Mouse (Mus musculus) adrenal gland, adult 8-10 months (tissue): Measurements from ENCODE around the gene Rpusd1. TPM values are rescaled to one million over a fixed set of nuclear protein-coding genes. Genes with fewer than 3 reads are reported as not detected.

ENCODE experiments used
- DNase-seq: peaks from one replicate; pipeline ENCODE4 v3.0.0; 2022
- total RNA-seq, 4 experiments: library from RNA; stranded (reverse); gene quantifications; 2 replicates each; pipeline ENCODE4 v1.2.4; 2022

The Rpusd1 gene
- 10 to 100 TPM; 17.8 to 23.5 (median 20.4) TPM for total RNA-seq

GRCm38 (mm10) chr17:25727265-25728008 is at the start of gene Rpusd1, which contains the start of gene Chtf18:
Gene Rpusd1, plus strand, starts transcription at chr17:25727670.
Gene Chtf18, minus strand, starts transcription at chr17:25727419.
- peak; percentile 100 for DNase-seq

- no peak for DNase-seq
Measured at GRCm38 (mm10) chr17:25677969-25678368, 49.5 kb upstream of the Rpusd1 start.

GRCm38 (mm10) chr17:25679818-25680217 is 47.7 kb upstream of the Rpusd1 start:
- DNase-seq, result no peak

- DNase-seq, result no peak
Measured at GRCm38 (mm10) chr17:25681636-25682035, 45.8 kb upstream of the Rpusd1 start.

- DNase-seq, result no peak
Measured at GRCm38 (mm10) chr17:25686323-25686722, 41.1 kb upstream of the Rpusd1 start.

- no peak for DNase-seq
Measured at GRCm38 (mm10) chr17:25688922-25689321, 38.5 kb upstream of the Rpusd1 start.

- no peak for DNase-seq
Measured at GRCm38 (mm10) chr17:25696263-25696662, 31.2 kb upstream of the Rpusd1 start.

- peak; percentile 33 for DNase-seq
Measured at GRCm38 (mm10) chr17:25698446-25698845, 29.0 kb upstream of the Rpusd1 start.

- no peak for DNase-seq
Measured at GRCm38 (mm10) chr17:25700863-25701496, 26.5 kb upstream of the Rpusd1 start.

- no peak for DNase-seq
Measured at GRCm38 (mm10) chr17:25709994-25710393, 17.5 kb upstream of the Rpusd1 start.

- DNase-seq, result no peak
Measured at GRCm38 (mm10) chr17:25711136-25711535, 16.3 kb upstream of the Rpusd1 start.

- DNase-seq, result no peak
Measured at GRCm38 (mm10) chr17:25715627-25716026, 11.8 kb upstream of the Rpusd1 start.

- no peak for DNase-seq
Measured at GRCm38 (mm10) chr17:25716130-25716529, 11.3 kb upstream of the Rpusd1 start.

- no peak for DNase-seq
Measured at GRCm38 (mm10) chr17:25716711-25717637, 10.5 kb upstream of the Rpusd1 start, which contains the start of gene Gng13. Gene Gng13, plus strand, starts transcription at chr17:25717171.

GRCm38 (mm10) chr17:25717691-25718090 is 9.8 kb upstream of the Rpusd1 start:
- no peak for DNase-seq

- no peak for DNase-seq
Measured at GRCm38 (mm10) chr17:25721476-25721875, 6.0 kb upstream of the Rpusd1 start.

GRCm38 (mm10) chr17:25723470-25723869 is 4.0 kb upstream of the Rpusd1 start:
- no peak for DNase-seq

GRCm38 (mm10) chr17:25723919-25724318 is 3.6 kb upstream of the Rpusd1 start:
- DNase-seq, result no peak

GRCm38 (mm10) chr17:25725264-25725663 is 2.2 kb upstream of the Rpusd1 start:
- DNase-seq, result no peak

- no peak for DNase-seq
Measured at GRCm38 (mm10) chr17:25728009-25728270, 470 bp downstream of the Rpusd1 start.

GRCm38 (mm10) chr17:25732082-25732481 is 4.6 kb downstream of the Rpusd1 start:
- DNase-seq, result peak; percentile 73

GRCm38 (mm10) chr17:25735246-25735645 is 7.8 kb downstream of the Rpusd1 start:
- DNase-seq, result peak; percentile 30

GRCm38 (mm10) chr17:25735745-25736144 is 8.3 kb downstream of the Rpusd1 start, which contains the start of gene Mslnl:
Gene Mslnl, plus strand, starts transcription at chr17:25736042.
- DNase-seq, result no peak
